Mouse (Mus musculus) spleen, postnatal 14 days (tissue): Measurements from ENCODE around the gene Lmod1.

Source experiments
- DNase-seq, 2 experiments: peaks; one replicate each; pipeline ENCODE4 v3.0.0; 2021 to 2022; ENCODE audit warnings: low spot score in 2 of 2

Lmod1 gene

GRCm38 (mm10) chr1:135412130-135412529, 87.5 kb downstream of the Lmod1 start:
- DNase-seq = no peak

- DNase-seq = no peak
These were observed 89.4 kb downstream of the Lmod1 start for GRCm38 (mm10) chr1:135413996-135414395.
